Mouse (Mus musculus) kidney, embryonic 14.5 days (tissue): ENCODE measurements at regions not wholly inside any gene's neighbourhood (a gene's known extent, or its start where the extent isn't known, plus 50 kb on each side); places are given as distances from the start of the nearest gene placed in this dataset.

Experiments
- ATAC-seq: fragments of 200-750 bp; cut with Nextera tagmentation; 2 replicates; pipeline ENCODE4 v1.8.0; 2017; ENCODE audit warnings: moderate number of reproducible peaks, mild to moderate bottlenecking, moderate TSS enrichment, moderate library complexity; ENCODE audit not compliant: low FRiP score, low TSS enrichment
- H3K27ac ChIP-seq: fragments of 300-500 bp; sonication (generic); 2 replicates; pipeline ENCODE4 v1.5.1; 2014; ENCODE audit warnings: low read depth, mild to moderate bottlenecking, low read length, moderate library complexity, mixed read lengths
- H3K27me3 ChIP-seq: fragments of 300-500 bp; sonication (generic); 2 replicates; pipeline ENCODE4 v1.6.1; 2014; ENCODE audit warnings: mild to moderate bottlenecking, low read length; ENCODE audit not compliant: control insufficient read depth, insufficient read depth
- H3K36me3 ChIP-seq: fragments of 300-500 bp; sonication (generic); 2 replicates; pipeline ENCODE4 v1.6.1; 2014; ENCODE audit warnings: low read length, mixed read lengths; ENCODE audit not compliant: control insufficient read depth, insufficient read depth
- H3K4me1 ChIP-seq: fragments of 300-500 bp; sonication (generic); 2 replicates; pipeline ENCODE4 v1.6.1; 2014; ENCODE audit warnings: low read length, mixed read lengths; ENCODE audit not compliant: control insufficient read depth, insufficient read depth
- H3K4me2 ChIP-seq: fragments of 300-500 bp; sonication (generic); replicated peaks from 2 replicates; pipeline ENCODE4 v1.6.1; 2014; ENCODE audit warnings: low read depth, mild to moderate bottlenecking, low read length
- H3K4me3 ChIP-seq: fragments of 300-500 bp; sonication (generic); 2 replicates; pipeline ENCODE4 v1.5.1; 2014; ENCODE audit warnings: mild to moderate bottlenecking, low read length
- H3K9ac ChIP-seq: fragments of 300-500 bp; sonication (generic); 2 replicates; pipeline ENCODE4 v1.6.1; 2014; ENCODE audit warnings: low read depth, mild to moderate bottlenecking, low read length, moderate library complexity
- H3K9me3 ChIP-seq: fragments of 300-500 bp; sonication (generic); 2 replicates; pipeline ENCODE4 v1.6.1; 2016; ENCODE audit warnings: low read length; ENCODE audit not compliant: control insufficient read depth
- WGBS: fragments of 180-500 bp; shearing (Covaris S2); extraction: QIAGEN DNeasy Blood & Tissue Kit; methylation state at CpG from one replicate; pipeline ENCODE4 v1.1.7; 2014; 5-methylcytosine and 5-hydroxymethylcytosine counted together

DNA sequence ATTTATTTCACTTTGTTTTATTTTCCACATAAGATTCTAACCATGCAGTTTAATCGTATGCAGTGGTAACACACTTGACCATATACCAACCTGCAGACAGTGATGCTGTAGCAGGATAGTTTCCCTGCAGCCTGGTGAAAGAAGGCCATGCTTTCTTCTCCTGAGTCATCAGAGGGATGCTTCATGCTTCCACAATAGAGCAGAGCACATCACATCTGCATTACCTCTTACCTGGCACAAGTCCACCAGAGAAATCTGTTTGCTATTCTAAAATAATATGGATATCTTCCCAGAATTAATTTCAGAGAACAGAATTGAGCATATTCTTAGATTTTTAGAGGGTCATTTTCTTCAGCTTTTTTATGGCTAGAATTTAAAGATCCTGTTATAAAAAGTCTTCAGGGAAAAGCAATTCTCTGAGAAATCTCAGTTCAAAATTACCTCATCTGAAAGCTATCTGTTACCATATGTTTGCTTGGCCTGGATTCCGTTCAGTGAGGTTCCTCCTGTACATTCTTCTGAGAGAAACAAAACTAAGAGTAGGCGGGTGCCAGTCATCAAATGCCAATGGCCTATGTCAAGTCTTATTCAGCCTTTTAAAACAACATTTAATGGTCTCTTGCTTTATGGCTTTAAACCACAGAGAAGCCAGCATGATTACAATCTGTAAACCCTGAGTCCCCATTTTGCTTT is 87.3 kb upstream of the Arsj start:
- ATAC-seq = no peak
- no peaks in the 10 kb centered on the region for H3K9me3 ChIP-seq
- no peak overlapping the region for H3K4me2 ChIP-seq
- H3K27me3 ChIP-seq = no peaks in the 10 kb centered on the region
- WGBS = 72% methylated on average over 3 of the region's 3 CpGs
- no peak overlapping the region for H3K9ac ChIP-seq
- no peak overlapping the region for H3K27ac ChIP-seq
- no peaks in the 10 kb centered on the region for H3K4me1 ChIP-seq
- no peaks in the 10 kb centered on the region for H3K36me3 ChIP-seq
- no peak overlapping the region for H3K4me3 ChIP-seq

DNA sequence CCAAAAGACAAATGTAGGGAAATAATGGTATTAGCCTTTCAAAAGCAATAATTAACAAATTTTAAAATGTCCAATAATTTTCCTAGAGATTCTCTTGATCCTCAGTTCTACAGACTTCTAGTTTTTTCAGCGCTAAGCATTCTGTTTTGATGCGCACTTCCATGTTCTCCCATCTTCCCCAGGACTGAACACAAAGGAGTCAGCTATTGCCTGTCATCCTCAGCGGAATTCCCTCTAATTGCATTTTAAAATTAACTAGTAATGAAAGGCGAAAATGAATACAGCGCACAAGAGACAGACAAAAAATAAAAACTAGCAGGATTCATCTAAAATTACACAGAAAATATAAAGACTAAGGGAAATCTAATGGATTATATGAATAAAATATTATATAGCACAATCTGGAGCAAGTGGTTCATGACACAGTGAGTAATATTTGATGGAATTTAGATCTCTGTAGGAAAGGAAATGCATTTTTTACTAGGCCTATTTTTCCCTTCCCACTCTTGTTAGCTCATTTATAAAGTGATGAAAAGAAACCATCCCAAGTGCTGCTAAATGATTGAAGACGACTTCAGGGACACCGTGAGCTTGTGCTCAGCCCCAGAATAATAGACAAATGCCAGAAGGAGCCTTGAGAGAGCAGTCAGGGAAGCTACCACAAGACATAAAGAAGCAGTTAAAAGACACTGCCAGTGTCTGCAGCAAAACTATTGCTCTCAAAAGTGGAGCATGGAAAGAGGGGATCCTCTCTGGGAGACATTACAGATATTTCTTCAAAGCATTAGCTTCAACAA is 79.0 kb upstream of the Arsj start:
- Histone ChIP-seq H3K9me3 (no peaks in the 10 kb centered on the region), H3K4me2 (no peak overlapping the region), H3K36me3 (no peaks in the 10 kb centered on the region), H3K4me1 (no peaks in the 10 kb centered on the region), H3K4me3 (no peak overlapping the region), H3K27me3 (no peaks in the 10 kb centered on the region), H3K9ac (no peak overlapping the region), H3K27ac (no peak overlapping the region)
- 83% methylated on average over 7 of the region's 7 CpGs for WGBS
- ATAC-seq = no peak

DNA sequence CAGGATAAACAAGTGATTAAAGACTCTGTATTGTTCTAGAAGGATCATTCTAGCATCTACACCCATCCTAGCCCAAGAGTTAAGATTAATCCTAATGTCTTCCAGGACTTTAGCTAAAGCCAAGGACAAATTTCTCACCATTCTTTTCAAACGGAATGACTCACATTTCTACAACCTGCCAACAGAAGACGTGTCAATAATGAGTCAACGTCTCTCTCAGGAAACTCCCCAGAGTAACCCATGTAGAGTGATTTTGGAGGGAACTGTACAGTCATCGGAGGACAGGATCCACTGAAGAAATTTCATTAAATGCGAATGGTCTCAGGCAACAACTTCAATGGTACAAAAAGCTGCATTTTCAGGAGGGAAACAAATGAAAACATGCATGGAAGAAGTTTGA is 71.2 kb upstream of the Arsj start:
- no peaks in the 10 kb centered on the region for H3K4me1 ChIP-seq
- ATAC-seq = no peak
- 80% methylated on average over 5 of the region's 5 CpGs for WGBS
- no peaks in the 10 kb centered on the region for H3K36me3 ChIP-seq
- no peaks in the 10 kb centered on the region for H3K27me3 ChIP-seq
- H3K27ac ChIP-seq = no peak overlapping the region
- no peaks in the 10 kb centered on the region for H3K9me3 ChIP-seq
- H3K4me2 ChIP-seq = no peak overlapping the region
- no peak overlapping the region for H3K4me3 ChIP-seq
- no peak overlapping the region for H3K9ac ChIP-seq

DNA sequence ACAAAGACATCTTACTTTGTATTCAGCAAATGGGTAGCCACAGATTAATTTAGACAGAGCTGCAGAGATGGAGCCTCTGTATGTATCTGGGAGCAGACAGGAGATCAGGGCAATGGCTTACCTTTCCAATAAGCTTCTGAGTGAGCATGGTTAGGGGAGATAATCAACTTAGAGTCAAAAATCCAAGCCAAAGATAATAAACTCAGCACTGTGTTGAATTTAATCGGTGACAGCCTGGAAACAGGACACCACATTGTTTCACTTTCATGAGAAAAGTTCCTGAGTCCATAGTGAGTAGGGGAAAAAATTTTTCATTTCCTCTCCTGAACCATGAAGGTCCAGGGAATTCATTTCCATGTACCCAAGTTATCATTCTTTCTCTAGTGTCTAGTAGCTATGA is 70.7 kb upstream of the Arsj start:
- Histone ChIP-seq H3K27me3 (no peaks in the 10 kb centered on the region), H3K4me2 (no peak overlapping the region), H3K36me3 (no peaks in the 10 kb centered on the region), H3K9ac (no peak overlapping the region), H3K27ac (no peak overlapping the region), H3K9me3 (no peaks in the 10 kb centered on the region), H3K4me1 (no peaks in the 10 kb centered on the region), H3K4me3 (no peak overlapping the region)
- no peak for ATAC-seq
- 62% methylated on average over 1 of the region's 1 CpGs for WGBS

DNA sequence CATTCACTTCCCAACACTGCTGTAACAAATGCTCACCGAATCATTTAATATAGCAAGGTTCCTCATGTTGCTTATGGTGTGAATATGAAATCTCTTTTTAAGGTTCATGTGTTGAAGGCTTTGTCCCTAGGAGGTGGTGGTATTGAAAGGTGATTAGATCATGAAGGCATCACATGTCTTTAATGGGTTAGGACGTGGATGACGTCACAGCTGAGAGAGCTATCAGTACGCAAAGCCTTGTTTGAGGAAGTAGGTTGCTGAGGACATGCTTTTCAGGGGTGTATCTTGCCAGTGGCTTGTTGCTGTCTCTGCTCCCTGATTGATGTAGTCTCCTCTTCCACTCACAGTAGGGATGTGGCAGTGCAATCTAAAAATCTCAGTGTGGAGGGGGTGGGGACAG is 69.8 kb upstream of the Arsj start:
- Histone ChIP-seq H3K9ac (no peak overlapping the region), H3K9me3 (no peaks in the 10 kb centered on the region), H3K4me2 (no peak overlapping the region), H3K36me3 (no peaks in the 10 kb centered on the region), H3K27me3 (no peaks in the 10 kb centered on the region), H3K27ac (no peak overlapping the region), H3K4me3 (no peak overlapping the region), H3K4me1 (no peaks in the 10 kb centered on the region)
- 90% methylated on average over 4 of the region's 4 CpGs for WGBS
- no peak for ATAC-seq

DNA sequence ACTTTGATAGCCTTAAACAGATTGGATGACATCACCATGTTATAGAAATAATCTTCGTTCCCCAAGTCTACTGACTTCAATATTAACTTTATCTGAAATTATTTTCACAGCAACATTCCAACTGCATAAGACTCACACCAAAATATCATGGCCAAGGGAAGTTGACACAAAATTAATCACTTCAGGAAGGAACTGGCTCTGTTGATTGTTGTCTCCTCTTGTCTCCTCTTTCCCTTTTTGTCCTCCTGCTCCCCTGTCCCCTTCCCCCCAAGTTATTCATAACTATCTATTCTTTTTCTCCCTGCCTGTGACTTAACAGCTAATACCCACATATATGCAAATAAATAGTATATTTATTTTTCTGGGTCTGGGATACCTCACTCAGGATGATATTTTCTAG is 67.6 kb upstream of the Arsj start:
- Histone ChIP-seq H3K27me3 (no peaks in the 10 kb centered on the region), H3K9ac (no peak overlapping the region), H3K4me3 (no peak overlapping the region), H3K4me1 (no peaks in the 10 kb centered on the region), H3K36me3 (no peaks in the 10 kb centered on the region), H3K4me2 (no peak overlapping the region), H3K27ac (no peak overlapping the region), H3K9me3 (no peaks in the 10 kb centered on the region)
- no peak for ATAC-seq
- 86% methylated on average over 1 of the region's 1 CpGs for WGBS

DNA sequence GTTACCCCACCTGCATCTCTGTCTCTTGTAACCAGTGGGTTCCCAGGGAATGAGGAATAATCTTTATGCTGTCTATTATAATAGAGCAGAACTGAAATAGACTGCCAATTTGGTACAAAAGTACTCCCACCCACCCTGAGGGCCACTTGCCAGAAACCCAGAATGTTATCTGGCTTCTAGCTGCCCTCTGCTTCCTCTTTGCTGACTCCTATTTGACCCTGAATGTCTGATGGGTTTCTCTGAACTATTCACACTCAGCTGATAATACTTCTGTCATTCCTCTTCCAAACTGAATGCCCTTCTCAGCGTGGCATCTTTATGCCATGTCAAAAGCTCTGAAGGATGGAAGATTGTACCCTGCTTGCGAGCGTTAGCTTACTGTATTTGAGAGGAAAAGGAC is 64.2 kb upstream of the Arsj start:
- H3K4me2 ChIP-seq = no peak overlapping the region
- WGBS = 70% methylated on average over 3 of the region's 3 CpGs
- no peaks in the 10 kb centered on the region for H3K27me3 ChIP-seq
- H3K4me3 ChIP-seq = no peak overlapping the region
- no peak overlapping the region for H3K27ac ChIP-seq
- H3K9me3 ChIP-seq = no peaks in the 10 kb centered on the region
- no peaks in the 10 kb centered on the region for H3K4me1 ChIP-seq
- no peaks in the 10 kb centered on the region for H3K36me3 ChIP-seq
- no peak for ATAC-seq
- no peak overlapping the region for H3K9ac ChIP-seq

DNA sequence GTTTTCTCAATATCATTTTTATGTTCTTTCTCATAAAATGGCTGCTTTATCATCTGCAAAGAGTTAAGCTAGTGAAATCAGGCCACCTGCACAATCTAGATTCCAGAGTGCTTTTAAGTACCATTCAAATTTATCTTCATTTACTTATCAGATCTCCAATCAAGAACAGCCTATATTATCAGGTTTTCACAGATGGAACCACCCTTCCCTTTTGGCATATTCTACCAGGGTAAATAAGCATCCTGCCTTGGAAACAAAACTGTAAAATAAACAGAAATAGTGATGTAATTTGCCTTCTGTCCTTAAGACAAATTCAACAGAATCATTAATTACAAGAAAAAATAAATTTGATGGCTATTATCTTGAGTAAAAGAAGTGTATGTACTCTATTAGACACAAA is 55.2 kb upstream of the Arsj start:
- Histone ChIP-seq H3K27me3 (no peaks in the 10 kb centered on the region), H3K4me3 (no peak overlapping the region), H3K9me3 (no peaks in the 10 kb centered on the region), H3K36me3 (no peaks in the 10 kb centered on the region), H3K4me1 (no peaks in the 10 kb centered on the region), H3K27ac (no peak overlapping the region), H3K9ac (no peak overlapping the region), H3K4me2 (no peak overlapping the region)
- no peak for ATAC-seq
